Comparison of ENCODE assay signal across 1 mouse cellular context in the genomic region with DNA sequence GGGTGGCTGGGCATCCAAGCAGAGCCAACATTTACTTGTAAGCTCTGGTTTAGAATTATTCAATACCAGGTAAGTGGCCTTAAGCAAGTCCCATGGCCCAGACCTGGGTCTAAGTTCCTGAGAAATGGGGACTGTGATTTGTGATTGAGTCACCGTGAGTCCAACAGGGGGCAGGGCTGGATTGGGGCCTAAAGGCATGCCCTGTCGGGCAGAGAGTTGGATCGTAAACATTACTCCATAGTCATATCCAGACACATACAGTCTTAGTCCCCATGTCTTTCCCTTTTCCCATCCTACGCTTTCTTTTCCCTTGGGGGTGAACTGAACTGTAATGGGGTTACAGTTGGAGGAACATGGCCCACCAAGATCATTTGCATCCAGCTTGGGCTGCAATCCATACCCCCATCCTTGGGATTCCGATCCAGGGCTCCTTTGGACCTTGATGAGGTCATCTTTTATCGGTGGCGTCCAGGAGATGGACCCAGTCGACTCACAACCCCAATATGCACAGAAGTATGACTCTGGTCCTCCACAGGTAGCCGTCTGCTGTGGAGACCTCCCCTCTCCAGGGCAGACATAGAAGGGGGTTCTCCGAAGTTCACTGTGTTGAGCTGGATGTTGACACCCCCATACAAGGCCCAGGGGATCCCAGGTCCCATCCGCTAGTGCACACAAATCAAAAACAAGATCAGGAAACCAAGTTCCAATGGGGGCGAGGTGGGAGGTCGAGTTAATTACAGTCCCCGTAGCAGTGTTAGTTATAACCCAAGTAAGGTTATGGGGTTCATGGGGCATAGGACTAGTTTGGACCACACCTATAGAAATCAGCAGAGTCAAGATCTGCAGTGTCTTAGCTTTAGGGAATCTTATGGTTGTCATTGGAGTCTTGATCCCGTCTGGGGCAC.
TF ChIP-seq lines count a peak whose summit lies in the region.

No protein-coding gene starts in this region.

TF ChIP-seq in MEL, 35 proteins besides CTCF, POLR2A, EP300 and RAD21 (continued from another document):
- TF ChIP-seq GATA1 (IDR thresholded peaks at IDR 0.05; ENCODE audit: low read depth, low read length) (no peak), ZMIZ1 (IDR thresholded peaks at IDR 0.05; ENCODE audit: low read depth, low read length) (no peak), ZKSCAN1 (IDR thresholded peaks at IDR 0.05; ENCODE audit: low read depth, low read length) (no peak), GABPA (IDR thresholded peaks at IDR 0.05; ENCODE audit: low read depth, low read length) (no peak), MXI1 (IDR thresholded peaks at IDR 0.05; ENCODE audit: low read depth, low read length) (no peak; the same call in 1 of the 2 replicates), ETS1 (IDR thresholded peaks at IDR 0.05; ENCODE audit: low read depth, low read length) (0 out of 2 replicates have a peak, but pooled peaks have one; percentile 4), CHD1 (IDR thresholded peaks at IDR 0.05; ENCODE audit: low read depth, low read length) (no peak; the same call in none of the 2 replicates)
